Mouse (Mus musculus): ENCODE measurements around the gene Gm6370. TPM values are rescaled to one million over a fixed set of nuclear protein-coding genes. Genes with fewer than 3 reads are reported as not detected.
"Not testable (repeated sequence)": the region's sequence is repeated elsewhere in the genome, so short reads cannot be mapped to it uniquely, and the experiment has no call there.

The Gm6370 gene
- polyA plus RNA-seq, 1 experiment from 2014 or later, result not detected

DNA sequence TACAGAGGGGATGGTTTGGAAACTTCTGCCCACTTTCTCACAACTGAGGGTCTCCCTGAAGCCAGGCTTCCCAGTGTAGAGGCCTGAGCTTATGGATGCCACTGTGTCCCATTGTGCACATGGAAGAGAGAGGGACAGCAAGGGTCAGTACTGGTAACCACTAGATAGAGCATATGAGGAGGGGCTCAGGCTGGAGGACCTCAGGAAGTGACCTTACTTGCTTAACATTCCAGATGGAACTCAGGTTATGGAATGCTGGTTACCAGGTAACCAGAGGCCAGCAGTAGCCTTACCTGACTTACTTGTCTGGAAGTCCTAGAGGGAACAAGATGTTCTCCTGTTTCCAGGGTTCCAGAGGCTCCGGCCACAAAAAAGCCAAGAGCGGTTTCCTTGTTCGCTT, 9.5 kb upstream of the Gm6370 start, which contains the start of gene Gm6408:
Gene Gm6408, plus strand, starts transcription at position 301 of the 400 bp plus-strand sequence.
- 67% methylated on average over 3 of the region's 3 CpGs for WGBS (ENCODE audit: insufficient replicate concordance)
- H3K27me3 ChIP-seq, result not testable (repeated sequence)

GRCm38 (mm10) chr5:146488959-146489358, 2.2 kb upstream of the Gm6370 start:
- not testable (repeated sequence) for H3K36me3 ChIP-seq (replicated peaks); H3K27ac ChIP-seq (replicated peaks); H3K9me3 ChIP-seq (replicated peaks); H3K27me3 ChIP-seq; H3K4me2 ChIP-seq; ATAC-seq (ENCODE audit: insufficient read depth); H3K4me1 ChIP-seq (replicated peaks); H3K9ac ChIP-seq; H3K4me3 ChIP-seq (replicated peaks)
- 3% methylated on average over 3 of the region's 4 CpGs for WGBS (ENCODE audit: insufficient replicate concordance)

More for the DNA sequence above, 9.5 kb upstream of the Gm6370 start, which contains the start of gene Gm6408:
- H3K4me1 ChIP-seq (replicated peaks); H3K9ac ChIP-seq; ATAC-seq (ENCODE audit: insufficient read depth); H3K27ac ChIP-seq (replicated peaks); H3K4me3 ChIP-seq (replicated peaks); H3K36me3 ChIP-seq (replicated peaks); H3K4me2 ChIP-seq; H3K9me3 ChIP-seq (replicated peaks): not testable (repeated sequence)

DNA sequence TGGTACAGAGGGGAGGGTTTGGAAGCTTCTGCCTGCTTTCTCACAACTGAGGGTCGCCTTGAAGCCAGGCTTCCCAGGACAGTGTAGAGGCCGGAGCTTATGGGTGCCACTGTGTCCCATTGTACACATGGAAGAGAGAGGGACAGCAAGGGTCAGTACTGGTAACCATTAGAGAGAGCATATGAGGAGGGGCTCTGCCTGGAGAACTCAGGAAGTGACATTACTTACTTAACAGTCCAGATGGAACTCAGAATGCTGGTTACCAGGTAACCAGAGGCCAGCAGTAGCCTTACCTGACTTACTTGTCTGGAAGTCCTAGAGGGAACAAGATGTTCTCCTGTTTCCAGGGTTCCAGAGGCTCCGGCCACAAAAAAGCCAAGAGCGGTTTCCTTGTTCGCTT, 10.9 kb downstream of the Gm6370 start, which contains the start of gene 4930449I24Rik:
Gene 4930449I24Rik, plus strand, starts transcription at position 301 of the 400 bp plus-strand sequence.
- not testable (repeated sequence) for H3K27ac ChIP-seq (replicated peaks); H3K4me3 ChIP-seq (replicated peaks); H3K4me1 ChIP-seq (replicated peaks); H3K9ac ChIP-seq; H3K9me3 ChIP-seq (replicated peaks); H3K36me3 ChIP-seq (replicated peaks); ATAC-seq (ENCODE audit: insufficient read depth); H3K27me3 ChIP-seq; H3K4me2 ChIP-seq
- no CpG with 5 or more reads among the region's 5 CpGs for WGBS (ENCODE audit: insufficient replicate concordance)

GRCm38 (mm10) chr5:146513823-146514222, 22.7 kb downstream of the Gm6370 start, which contains the start of gene Gm3402:
TSS of gene Gm3402 (plus strand) at chr5:146514123.
- H3K27ac ChIP-seq (replicated peaks); H3K27me3 ChIP-seq; H3K36me3 ChIP-seq (replicated peaks); H3K4me3 ChIP-seq (replicated peaks); H3K9me3 ChIP-seq (replicated peaks); ATAC-seq (ENCODE audit: insufficient read depth); H3K9ac ChIP-seq; H3K4me1 ChIP-seq (replicated peaks); H3K4me2 ChIP-seq: not testable (repeated sequence)
- 85% methylated on average over 2 of the region's 5 CpGs for whole genome bisulfite sequencing (ENCODE audit: insufficient replicate concordance)

DNA sequence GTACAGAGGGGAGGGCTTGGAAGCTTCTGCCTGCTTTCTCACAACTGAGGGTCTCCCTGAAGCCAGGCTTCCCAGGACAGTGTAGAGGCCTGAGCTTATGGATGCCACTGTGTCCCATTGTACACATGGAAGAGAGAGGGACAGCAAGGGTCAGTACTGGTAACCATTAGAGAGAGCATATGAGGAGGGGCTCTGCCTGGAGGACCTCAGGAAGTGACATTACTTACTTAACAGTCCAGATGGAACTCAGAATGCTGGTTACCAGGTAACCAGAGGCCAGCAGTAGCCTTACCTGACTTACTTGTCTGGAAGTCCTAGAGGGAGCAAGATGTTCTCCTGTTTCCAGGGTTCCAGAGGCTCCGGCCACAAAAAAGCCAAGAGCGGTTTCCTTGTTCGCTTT, 34.3 kb downstream of the Gm6370 start, which contains the start of gene Gm3404:
Gene Gm3404, plus strand, starts transcription at position 301 of the 400 bp plus-strand sequence.
- not testable (repeated sequence) for H3K27ac ChIP-seq (replicated peaks); H3K4me3 ChIP-seq (replicated peaks); H3K9ac ChIP-seq; H3K36me3 ChIP-seq (replicated peaks); H3K27me3 ChIP-seq; H3K4me1 ChIP-seq (replicated peaks); H3K4me2 ChIP-seq; ATAC-seq (ENCODE audit: insufficient read depth); H3K9me3 ChIP-seq (replicated peaks)
- WGBS (ENCODE audit: insufficient replicate concordance), result 73% methylated on average over 3 of the region's 3 CpGs

GRCm38 (mm10) chr5:146537347-146537746, 46.2 kb downstream of the Gm6370 start, which contains the start of gene Gm3409:
TSS of gene Gm3409 (plus strand) at chr5:146537647.
- not testable (repeated sequence) for H3K36me3 ChIP-seq (replicated peaks); H3K27me3 ChIP-seq; ATAC-seq (ENCODE audit: insufficient read depth); H3K27ac ChIP-seq (replicated peaks); H3K4me2 ChIP-seq; H3K4me1 ChIP-seq (replicated peaks); H3K9ac ChIP-seq; H3K9me3 ChIP-seq (replicated peaks); H3K4me3 ChIP-seq (replicated peaks)
- WGBS (ENCODE audit: insufficient replicate concordance), result 53% methylated on average over 3 of the region's 3 CpGs

Other genes with a start within 250 kb of the Gm6370 start
- gene Wasf3, start 106.4 kb upstream of the Gm6370 start, polyA plus RNA-seq (2015; fragmentation: Nextera tagmentation; extraction: Ambion mirVana), result 0.05 TPM in 2 replicates
- not detected in 2 replicates for gene Gm6408, start 9.4 kb upstream of the Gm6370 start, polyA plus RNA-seq (2015; fragmentation: Nextera tagmentation; extraction: Ambion mirVana)
- not detected in 2 replicates for gene 4930449I24Rik, start 11.0 kb downstream of the Gm6370 start, polyA plus RNA-seq (2015; fragmentation: Nextera tagmentation; extraction: Ambion mirVana)
- not detected in 2 replicates for gene Gm3402, start 22.8 kb downstream of the Gm6370 start, polyA plus RNA-seq (2015; fragmentation: Nextera tagmentation; extraction: Ambion mirVana)
- not detected in 2 replicates for gene Gm3404, start 34.4 kb downstream of the Gm6370 start, polyA plus RNA-seq (2015; fragmentation: Nextera tagmentation; extraction: Ambion mirVana)
- gene Gm3409, start 46.3 kb downstream of the Gm6370 start, polyA plus RNA-seq (2015; fragmentation: Nextera tagmentation; extraction: Ambion mirVana), result not detected in 2 replicates
- gene Gm3415, start 64.8 kb downstream of the Gm6370 start, polyA plus RNA-seq (2015; fragmentation: Nextera tagmentation; extraction: Ambion mirVana), result not detected in 2 replicates
- gene Gpr12, start 93.9 kb downstream of the Gm6370 start, polyA plus RNA-seq (2015; fragmentation: Nextera tagmentation; extraction: Ambion mirVana), result 0.09 and 0.25 TPM in 2 replicates